Mouse (Mus musculus) ES-E14 (cell line): ENCODE results near the gene Trim47. TPM values are rescaled to one million over a fixed set of nuclear protein-coding genes. Genes with fewer than 3 reads are reported as not detected.

ENCODE experiments used
- DNase-seq: peaks from one replicate; pipeline ENCODE4 v3.0.0-alpha.2; 2013; ENCODE audit warnings: low read depth, low spot score
- H3K27ac ChIP-seq: 2 replicates; pipeline ENCODE4 v1.5.1; 2012; ENCODE audit warnings: low read depth, mild to moderate bottlenecking, low read length, moderate library complexity, mixed read lengths; ENCODE audit not compliant: poor library complexity, insufficient read depth, severe bottlenecking
- H3K36me3 ChIP-seq: 2 replicates; pipeline ENCODE4 v1.6.1; 2012; ENCODE audit warnings: mild to moderate bottlenecking, low read length, moderate library complexity, mixed read lengths; ENCODE audit not compliant: control insufficient read depth, poor library complexity, insufficient read depth, severe bottlenecking
- H3K4me1 ChIP-seq, 2 experiments: fragments of 150-350 bp in 1 of 2; sonication (generic) in 1 of 2; 2 replicates each; pipeline ENCODE4 v1.6.1; 2012; ENCODE audit warnings: low read length in 2 of 2, mild to moderate bottlenecking in 1 of 2, mixed read lengths in 1 of 2; ENCODE audit not compliant: control insufficient read depth in 2 of 2, insufficient read depth in 2 of 2, poor library complexity in 1 of 2
- H3K4me3 ChIP-seq, 2 experiments: fragments of 150-350 bp in 1 of 2; sonication (generic) in 1 of 2; 2 replicates each; pipeline ENCODE4 v1.5.1; 2012; ENCODE audit warnings: low read length in 2 of 2, low read depth in 1 of 2, mild to moderate bottlenecking in 1 of 2, mixed read lengths in 1 of 2; ENCODE audit not compliant: insufficient read depth in 1 of 2, poor library complexity in 1 of 2, severe bottlenecking in 1 of 2
- H3K9ac ChIP-seq: 2 replicates; pipeline ENCODE4 v1.6.1; 2012; ENCODE audit warnings: low read depth, mild to moderate bottlenecking, low read length, mixed read lengths; ENCODE audit not compliant: poor library complexity, insufficient read depth, severe bottlenecking
- H3K9me3 ChIP-seq: fragments of 150-350 bp; sonication (generic); 2 replicates; pipeline ENCODE4 v1.6.1; 2012; ENCODE audit warnings: low read depth, mild to moderate bottlenecking, low read length; ENCODE audit not compliant: control insufficient read depth, insufficient read depth
- CHD2 ChIP-seq: IDR thresholded peaks from 2 replicates; pipeline ENCODE4 v1.6.1; 2014; ENCODE audit warnings: mild to moderate bottlenecking, low read depth, low read length, inconsistent platforms
- HCFC1 ChIP-seq: IDR thresholded peaks from 2 replicates; pipeline ENCODE4 v1.6.1; 2012; ENCODE audit warnings: low read length, inconsistent platforms, borderline replicate concordance; ENCODE audit not compliant: insufficient read depth
- MAFK ChIP-seq: IDR thresholded peaks from 2 replicates; pipeline ENCODE4 v1.6.1; 2014; ENCODE audit warnings: mild to moderate bottlenecking, low read depth, low read length, inconsistent platforms; ENCODE audit not compliant: insufficient read depth
- ZC3H11A ChIP-seq: IDR thresholded peaks from 2 replicates; pipeline ENCODE4 v1.6.1; 2012; ENCODE audit warnings: low read depth, mild to moderate bottlenecking, inconsistent platforms, low read length, borderline replicate concordance
- ZNF384 ChIP-seq: IDR thresholded peaks from 2 replicates; pipeline ENCODE4 v1.6.1; 2012; ENCODE audit warnings: low read depth, low read length, inconsistent platforms
- in situ Hi-C, 2 experiments: fragments of 600-800 bp; cut with MboI; formaldehyde crosslinking; loops; one replicate each; pipeline ENCODE4 v1.15.1; 2025; ENCODE audit warnings: low sequenced_read_pairs in 2 of 2, inconsistent platforms in 1 of 2; ENCODE audit not compliant: unreplicated experiment in 2 of 2
- total RNA-seq: library from RNA; depleted of rRNA; stranded (reverse); fragments of 300-350 nt; gene quantifications from 2 replicates; pipeline ENCODE4 v1.2.3, GENCODE M21; 2012

Gene Trim47
- total RNA-seq, 1 experiment: 3.3 TPM

- Histone ChIP-seq H3K9ac (no peak overlapping the region), H3K4me1 (peaks cover 6 to 40% of the 10 kb centered on the region in 2 experiments), H3K4me3 (peak overlapping the region in 1 of 2 experiments; percentile 75; a peak in 1 of 4 replicates), H3K36me3 (peaks cover 35% of the 10 kb centered on the region), H3K9me3 (no peaks in the 10 kb centered on the region), H3K27ac (peak overlapping the region; percentile 22; the same call in 1 of the 2 replicates)
- in situ Hi-C loops: no loop called here
- TF ChIP-seq ZNF384 (no peak), HCFC1 (no peak), ZC3H11A (no peak), MAFK (no peak), CHD2 (no peak)
- DNase-seq: no peak
Measured at GRCm38 (mm10) chr11:116078676-116079320, 48.2 kb downstream of the Trim47 start.

GRCm38 (mm10) chr11:116078221-116078620, 48.8 kb downstream of the Trim47 start:
- DNase-seq: peak; percentile 59
- in situ Hi-C loops: no loop called here
- H3K36me3 ChIP-seq: peaks cover 30% of the 10 kb centered on the region
- no peaks in the 10 kb centered on the region for H3K9me3 ChIP-seq
- H3K4me1 ChIP-seq: peaks cover 6 to 37% of the 10 kb centered on the region in 2 experiments
- peak overlapping the region; percentile 49 for H3K9ac ChIP-seq
- TF ChIP-seq ZC3H11A: no peak
- no peak for TF ChIP-seq MAFK
- no peak for TF ChIP-seq ZNF384
- 0 out of 2 replicates have a peak, but pooled peaks have one; percentile 25 for TF ChIP-seq HCFC1
- no peak for TF ChIP-seq CHD2
- H3K4me3 ChIP-seq: peak overlapping the region; percentile 57 to 75
- peak overlapping the region; percentile 12 for H3K27ac ChIP-seq

GRCm38 (mm10) chr11:116077446-116078204, 49.4 kb downstream of the Trim47 start, which contains the start of gene Unc13d:
TSS of gene Unc13d (minus strand) at chr11:116077961.
- no peaks in the 10 kb centered on the region for H3K9me3 ChIP-seq
- no peak for TF ChIP-seq MAFK
- no peak for TF ChIP-seq CHD2
- no peak for TF ChIP-seq ZNF384
- TF ChIP-seq HCFC1: no peak
- TF ChIP-seq ZC3H11A: no peak
- H3K36me3 ChIP-seq: peaks cover 27% of the 10 kb centered on the region
- peak within 1 kb of the TSS; percentile 49 for H3K9ac ChIP-seq
- peak; percentile 48 for DNase-seq
- peaks cover 6 to 37% of the 10 kb centered on the region in 2 experiments for H3K4me1 ChIP-seq
- in situ Hi-C loops: no loop called here
- peak within 1 kb of the TSS; percentile 57 to 75 for H3K4me3 ChIP-seq
- peak within 1 kb of the TSS; percentile 22 for H3K27ac ChIP-seq

GRCm38 (mm10) chr11:116076836-116077235, 50.2 kb downstream of the Trim47 start:
- in situ Hi-C loops: no loop called here
- Histone ChIP-seq H3K27ac (no peak overlapping the region), H3K9me3 (no peaks in the 10 kb centered on the region), H3K4me1 (peaks cover 6 to 33% of the 10 kb centered on the region in 2 experiments), H3K4me3 (peak overlapping the region in 1 of 2 experiments; percentile 75; a peak in 1 of 4 replicates), H3K9ac (no peak overlapping the region), H3K36me3 (peaks cover 21% of the 10 kb centered on the region)
- no peak for DNase-seq
- TF ChIP-seq ZC3H11A (no peak), ZNF384 (no peak), MAFK (no peak), HCFC1 (no peak), CHD2 (no peak)
